Mouse (Mus musculus): ENCODE measurements around the gene Plekhh3. TPM values are rescaled to one million over a fixed set of nuclear protein-coding genes. Genes with fewer than 3 reads are reported as not detected.
A peak's percentile ranks its signal among the peaks of the same experiment; 100 is the strongest.

The Plekhh3 gene
- polyA plus RNA-seq, 1 experiment from 2014 or later = 5.8 TPM

DNA sequence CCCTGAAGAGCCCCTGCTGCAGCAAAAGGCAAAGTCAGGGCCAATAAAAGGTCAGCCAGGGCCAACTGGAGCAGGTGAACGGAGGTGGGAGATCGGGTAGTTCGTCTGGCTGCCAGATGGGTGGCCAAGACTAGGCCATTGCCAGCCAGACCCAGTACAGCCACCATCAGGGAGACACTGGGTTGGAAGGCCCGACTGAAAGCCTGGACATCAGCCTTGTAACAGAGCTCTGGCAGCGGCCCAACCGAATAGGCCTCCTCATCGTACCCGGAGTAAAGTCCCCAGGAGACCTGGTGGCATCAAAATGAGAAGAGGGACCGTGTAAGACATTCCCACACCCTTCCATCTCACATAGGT, 3.2 kb upstream of the Plekhh3 start:
- Histone ChIP-seq H3K4me2 (replicated peaks) (peak overlapping the region; percentile 77), H3K36me3 (no peaks in the 10 kb centered on the region), H3K4me3 (peak overlapping the region; percentile 39), H3K27me3 (peaks cover 45% of the 10 kb centered on the region), H3K9ac (replicated peaks) (peak overlapping the region; percentile 42), H3K9me3 (no peaks in the 10 kb centered on the region), H3K27ac (replicated peaks) (no peak overlapping the region), H3K4me1 (peaks cover 74% of the 10 kb centered on the region)
- 35% methylated on average over 9 of the region's 9 CpGs for WGBS
- ATAC-seq (replicated peaks) = no peak

DNA sequence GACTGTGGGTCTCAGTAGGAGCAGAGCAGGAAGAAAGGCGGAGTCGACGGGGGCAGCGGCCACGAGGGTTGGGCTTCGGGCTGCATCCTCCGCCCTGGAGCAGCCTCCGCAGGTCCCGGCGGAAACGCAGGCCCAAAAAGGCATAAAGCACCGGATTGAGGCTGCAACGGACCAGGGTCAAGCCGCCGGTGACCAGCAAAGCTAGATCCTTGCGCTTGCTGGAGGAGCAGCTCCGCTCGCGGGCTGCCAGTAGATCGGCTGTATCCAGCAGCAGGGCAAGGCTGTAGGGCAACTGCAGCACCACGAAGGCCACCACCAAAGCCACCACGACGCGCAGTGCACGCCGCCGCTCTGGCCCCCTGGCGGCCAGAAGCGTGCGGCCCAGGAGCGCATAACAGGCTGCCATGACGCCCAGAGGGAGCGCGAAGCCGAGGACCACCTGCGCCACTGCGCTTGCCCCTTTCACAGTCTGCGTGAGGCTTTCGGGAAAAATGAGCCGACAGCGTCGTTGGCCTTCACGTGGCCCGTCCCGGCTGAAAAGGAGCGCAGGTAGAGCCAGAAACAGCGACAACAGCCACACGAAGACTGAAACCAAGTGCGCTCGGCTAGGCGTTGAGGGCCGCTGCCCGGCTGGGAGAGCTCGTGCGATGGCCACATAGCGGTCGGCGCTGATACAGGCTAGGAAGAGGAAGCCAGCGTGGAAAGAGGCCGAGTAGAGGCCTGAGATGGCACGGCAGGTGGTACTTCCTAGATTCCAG, 2.7 kb upstream of the Plekhh3 start:
- H3K9ac ChIP-seq (replicated peaks) = peak overlapping the region; percentile 42
- H3K4me2 ChIP-seq (replicated peaks) = peak overlapping the region; percentile 77
- no peaks in the 10 kb centered on the region for H3K36me3 ChIP-seq
- ATAC-seq (replicated peaks) = peak; percentile 51
- H3K4me1 ChIP-seq = peaks cover 79% of the 10 kb centered on the region
- WGBS = under 1% methylated on average over 61 of the region's 61 CpGs
- H3K27ac ChIP-seq (replicated peaks) = peak overlapping the region; percentile 42; the same call in 1 of the 2 replicates
- H3K27me3 ChIP-seq = peaks cover 50% of the 10 kb centered on the region
- peak overlapping the region; percentile 39 for H3K4me3 ChIP-seq
- no peaks in the 10 kb centered on the region for H3K9me3 ChIP-seq

DNA sequence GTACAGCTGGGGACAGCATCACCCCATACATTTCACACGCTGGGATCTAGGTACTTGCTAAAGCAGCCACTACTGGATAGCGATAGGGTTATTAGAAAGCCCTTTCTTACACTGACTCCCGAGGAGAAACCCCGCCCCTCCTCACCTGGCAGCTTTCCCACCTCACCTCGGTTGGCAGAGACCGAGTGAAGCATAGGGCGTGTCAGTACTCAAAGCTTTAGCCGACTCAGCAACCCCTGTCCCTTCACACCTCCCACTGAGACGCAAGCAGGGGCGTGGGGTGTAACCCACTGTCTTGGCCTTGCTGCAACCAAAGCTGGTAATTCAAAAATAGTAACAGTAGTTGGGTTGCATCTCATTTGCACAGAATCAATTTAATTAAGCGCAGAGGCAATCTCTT, 2.0 kb upstream of the Plekhh3 start:
- no peak overlapping the region for H3K27ac ChIP-seq (replicated peaks)
- ATAC-seq (replicated peaks) = no peak
- H3K36me3 ChIP-seq = no peaks in the 10 kb centered on the region
- peak overlapping the region; percentile 77 for H3K4me2 ChIP-seq (replicated peaks)
- H3K9ac ChIP-seq (replicated peaks) = no peak overlapping the region
- peaks cover 79% of the 10 kb centered on the region for H3K4me1 ChIP-seq
- peak overlapping the region; percentile 39; the same call in 1 of the 2 replicates for H3K4me3 ChIP-seq
- WGBS = 6% methylated on average over 11 of the region's 11 CpGs
- H3K27me3 ChIP-seq = peaks cover 50% of the 10 kb centered on the region
- no peaks in the 10 kb centered on the region for H3K9me3 ChIP-seq

DNA sequence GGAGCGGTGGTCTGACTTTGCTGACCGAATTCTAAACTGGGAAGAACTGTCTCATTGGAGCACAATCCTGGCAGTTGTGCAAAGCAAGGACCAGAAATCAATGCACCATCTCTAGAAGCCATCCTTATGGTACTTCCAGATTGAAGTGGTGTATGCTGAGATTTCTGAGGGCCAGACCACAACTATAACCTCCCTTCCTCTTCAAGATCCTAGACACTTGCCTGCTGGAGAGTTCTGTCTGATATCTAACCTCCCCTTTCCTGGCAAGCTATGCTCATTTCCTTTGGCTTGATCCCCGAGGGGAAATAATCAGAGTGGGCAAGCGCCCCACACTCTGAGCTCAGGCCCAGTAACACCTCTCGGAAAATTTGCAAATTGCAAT, 1.3 kb upstream of the Plekhh3 start:
- Histone ChIP-seq H3K9ac (replicated peaks) (peak overlapping the region; percentile 46), H3K4me3 (peak overlapping the region; percentile 50), H3K27ac (replicated peaks) (peak overlapping the region; percentile 74), H3K36me3 (no peaks in the 10 kb centered on the region), H3K4me1 (peaks cover 76% of the 10 kb centered on the region), H3K9me3 (no peaks in the 10 kb centered on the region), H3K4me2 (replicated peaks) (peak overlapping the region; percentile 80), H3K27me3 (peaks cover 50% of the 10 kb centered on the region)
- no peak for ATAC-seq (replicated peaks)
- 4% methylated on average over 4 of the region's 5 CpGs for WGBS

DNA sequence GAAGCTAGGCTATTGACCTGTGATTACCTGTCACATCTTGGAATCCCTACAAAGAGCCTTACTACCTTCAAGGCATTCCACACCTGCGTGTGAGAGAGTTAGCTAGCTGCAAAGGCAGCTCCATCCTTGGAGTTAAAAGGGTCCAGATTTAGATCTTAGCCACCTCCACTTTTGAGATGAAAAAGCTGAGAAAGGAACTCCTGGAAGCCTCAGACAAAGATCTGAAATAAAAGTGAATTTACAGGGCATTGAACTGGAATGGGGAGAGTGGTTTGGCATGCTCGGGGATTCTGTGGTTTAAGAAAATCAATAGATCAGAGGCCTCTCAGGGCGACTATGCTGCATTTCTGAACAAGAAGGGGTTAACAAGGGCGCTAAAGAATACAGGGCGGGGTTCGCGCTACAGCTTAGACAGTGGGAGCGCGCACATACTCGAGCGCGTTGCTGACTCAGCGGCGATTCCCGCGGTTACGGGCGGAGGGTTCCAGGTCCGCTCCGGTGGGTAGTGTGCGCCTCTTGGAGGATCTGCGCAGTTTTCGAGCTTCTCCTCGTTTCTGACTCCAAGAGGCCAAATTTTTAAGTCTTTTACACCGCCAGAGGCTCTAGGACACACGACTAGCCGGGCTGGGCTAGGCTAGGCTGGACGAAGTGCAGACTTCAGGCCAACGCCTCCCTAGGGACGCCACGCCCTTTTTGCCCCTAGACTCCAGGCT, 726 bp upstream of the Plekhh3 start:
- Histone ChIP-seq H3K9me3 (no peaks in the 10 kb centered on the region), H3K27ac (replicated peaks) (peak overlapping the region; percentile 74), H3K4me1 (peaks cover 71% of the 10 kb centered on the region), H3K27me3 (peaks cover 50% of the 10 kb centered on the region), H3K36me3 (no peaks in the 10 kb centered on the region), H3K9ac (replicated peaks) (peak overlapping the region; percentile 46), H3K4me3 (peak overlapping the region; percentile 50), H3K4me2 (replicated peaks) (peak overlapping the region; percentile 80)
- WGBS = 0% methylated on average over 31 of the region's 31 CpGs
- peak; percentile 63 for ATAC-seq (replicated peaks)

DNA sequence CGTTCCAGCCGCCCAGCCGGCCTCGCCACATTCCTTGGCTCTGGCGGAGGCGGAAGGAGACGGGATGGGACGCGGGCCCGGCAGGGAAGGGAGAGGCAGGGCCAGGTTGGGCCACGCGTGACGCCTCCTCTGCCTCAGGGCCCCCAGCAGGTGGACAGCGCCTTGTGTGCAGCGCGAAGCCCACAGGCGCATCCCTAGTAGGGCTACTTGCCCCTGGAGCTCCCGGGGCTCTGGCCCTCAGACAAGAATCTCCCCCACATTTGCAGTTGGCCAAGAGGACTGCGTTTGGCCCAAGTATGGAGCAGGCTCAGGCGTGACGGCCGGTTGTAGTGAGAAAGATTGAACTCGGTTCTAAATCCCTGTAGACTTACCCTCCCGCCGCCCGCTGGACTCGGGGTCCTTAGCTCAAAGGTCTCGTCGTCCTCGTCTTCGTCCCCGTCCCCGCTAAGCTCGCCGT, 769 bp downstream of the Plekhh3 start, which contains the start of gene Cntnap1:
Gene Cntnap1, plus strand, starts transcription at position 170 of the 457 bp plus-strand sequence.
- peak within 1 kb of the TSS; percentile 63 for H3K9ac ChIP-seq (replicated peaks)
- H3K9me3 ChIP-seq = no peaks in the 10 kb centered on the region
- no peak for ATAC-seq (replicated peaks)
- H3K36me3 ChIP-seq = no peaks in the 10 kb centered on the region
- peaks cover 53% of the 10 kb centered on the region for H3K27me3 ChIP-seq
- peak within 1 kb of the TSS; percentile 73 for H3K27ac ChIP-seq (replicated peaks)
- 0% methylated on average over 35 of the region's 35 CpGs for WGBS
- H3K4me3 ChIP-seq = peak within 1 kb of the TSS; percentile 78
- H3K4me1 ChIP-seq = peaks cover 57% of the 10 kb centered on the region
- peak within 1 kb of the TSS; percentile 80 for H3K4me2 ChIP-seq (replicated peaks)

DNA sequence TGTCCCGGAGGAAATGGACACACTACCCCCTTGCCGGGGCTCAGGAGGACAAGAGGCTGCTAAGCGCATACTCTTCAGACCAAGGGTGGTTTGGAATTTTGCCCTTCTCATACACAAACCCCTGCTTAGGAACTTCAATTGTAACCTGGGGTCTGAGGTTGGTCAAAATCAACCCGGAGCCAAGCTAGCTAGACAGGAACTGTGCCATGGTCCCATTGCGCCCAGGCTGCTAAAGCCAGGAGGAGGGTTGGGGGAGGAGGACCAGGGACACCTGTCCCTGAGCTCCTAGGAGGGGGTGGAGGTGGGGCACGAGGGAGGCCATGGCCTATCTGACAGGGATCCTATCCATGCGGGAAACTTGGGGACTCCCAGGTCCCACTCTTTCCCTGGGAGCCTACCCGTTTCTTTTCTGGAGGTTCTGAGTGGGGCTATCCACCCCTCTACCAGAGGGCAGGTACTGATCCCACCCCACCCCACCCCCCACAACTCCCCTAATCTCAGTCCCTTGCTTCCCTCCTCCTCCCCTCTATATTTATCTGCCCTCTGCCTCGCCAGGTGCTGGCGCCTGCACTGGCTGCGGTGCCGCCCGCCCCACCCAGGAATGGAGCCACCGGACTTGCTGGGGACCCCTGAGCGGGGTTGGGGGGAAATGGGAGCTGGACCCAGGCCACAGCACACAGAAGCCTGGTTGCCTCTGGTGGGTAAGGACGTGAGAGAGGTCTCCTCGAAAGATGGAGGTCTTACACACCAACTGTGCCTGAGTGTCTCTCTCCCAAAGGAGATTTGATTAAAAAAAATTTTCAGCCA, 1.6 kb downstream of the Plekhh3 start:
- ATAC-seq (replicated peaks) = no peak
- Histone ChIP-seq H3K4me3 (peak overlapping the region; percentile 78), H3K9ac (replicated peaks) (peak overlapping the region; percentile 63; the same call in 1 of the 2 replicates), H3K27ac (replicated peaks) (no peak overlapping the region), H3K4me1 (peaks cover 54% of the 10 kb centered on the region), H3K36me3 (no peaks in the 10 kb centered on the region), H3K27me3 (peaks cover 58% of the 10 kb centered on the region), H3K4me2 (replicated peaks) (peak overlapping the region; percentile 80), H3K9me3 (no peaks in the 10 kb centered on the region)
- WGBS = 9% methylated on average over 17 of the region's 17 CpGs

DNA sequence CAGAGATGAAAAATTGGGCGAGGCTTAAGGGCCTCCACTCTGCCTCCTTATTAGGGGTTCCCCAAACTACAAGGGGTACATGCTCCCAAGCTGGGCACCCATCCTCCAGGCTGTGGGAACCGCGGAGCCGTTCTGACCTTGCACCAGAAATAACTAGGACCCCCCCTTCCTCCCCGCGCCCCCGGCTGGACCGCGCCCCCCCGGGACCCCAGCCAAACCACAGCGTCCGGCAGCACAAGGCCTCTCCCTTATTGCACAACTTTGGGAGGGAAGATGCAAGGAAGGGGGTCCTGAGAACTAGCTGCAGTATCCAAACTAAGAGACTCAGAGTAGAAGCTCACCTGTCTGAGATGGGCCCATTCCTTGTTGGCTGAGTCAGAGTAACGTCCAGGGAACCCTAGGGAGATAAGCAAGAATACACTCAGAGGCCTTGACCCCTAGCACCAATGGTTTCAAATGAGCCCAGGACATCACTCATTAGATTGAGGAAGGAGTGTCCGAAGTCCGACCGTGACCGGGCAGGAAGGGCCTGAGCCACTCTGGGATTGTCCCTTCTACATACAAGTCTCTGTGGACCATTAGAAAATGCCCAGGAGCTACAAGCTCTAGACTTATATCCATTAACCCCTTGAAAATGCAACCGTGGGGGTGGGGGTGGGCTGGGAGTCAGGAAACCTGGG, 2.7 kb downstream of the Plekhh3 start:
- Histone ChIP-seq H3K27me3 (peaks cover 63% of the 10 kb centered on the region), H3K9me3 (no peaks in the 10 kb centered on the region), H3K9ac (replicated peaks) (no peak overlapping the region), H3K36me3 (0 out of 2 replicates have a peak, but pooled peaks cover 3% of the 10 kb centered on the region), H3K27ac (replicated peaks) (no peak overlapping the region), H3K4me3 (no peak overlapping the region), H3K4me2 (replicated peaks) (no peak overlapping the region), H3K4me1 (peaks cover 51% of the 10 kb centered on the region)
- no peak for ATAC-seq (replicated peaks)
- 63% methylated on average over 18 of the region's 18 CpGs for WGBS

DNA sequence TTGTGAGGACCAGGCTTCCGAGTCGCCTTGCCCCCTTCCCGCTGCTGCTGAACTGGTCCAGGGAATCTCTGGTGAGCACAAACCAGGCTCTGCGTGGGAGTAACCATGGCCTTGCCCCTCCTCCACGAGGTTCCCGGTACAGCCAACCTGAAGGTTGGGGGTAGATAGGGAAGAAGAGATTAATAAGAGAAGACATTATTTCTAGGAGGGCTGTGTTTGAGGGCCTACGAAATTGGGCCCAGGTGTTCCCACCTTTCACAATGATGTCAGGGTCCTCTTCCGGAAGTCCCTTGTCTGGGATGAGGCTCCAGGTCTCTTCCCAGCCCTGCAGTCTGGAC, 3.2 kb downstream of the Plekhh3 start:
- H3K27me3 ChIP-seq = peaks cover 68% of the 10 kb centered on the region
- no peak overlapping the region for H3K9ac ChIP-seq (replicated peaks)
- peaks cover 46% of the 10 kb centered on the region for H3K4me1 ChIP-seq
- no peak overlapping the region for H3K4me2 ChIP-seq (replicated peaks)
- 0 out of 2 replicates have a peak, but pooled peaks cover 5% of the 10 kb centered on the region for H3K36me3 ChIP-seq
- WGBS = 47% methylated on average over 8 of the region's 8 CpGs
- H3K9me3 ChIP-seq = no peaks in the 10 kb centered on the region
- no peak overlapping the region for H3K27ac ChIP-seq (replicated peaks)
- H3K4me3 ChIP-seq = no peak overlapping the region
- ATAC-seq (replicated peaks) = no peak

DNA sequence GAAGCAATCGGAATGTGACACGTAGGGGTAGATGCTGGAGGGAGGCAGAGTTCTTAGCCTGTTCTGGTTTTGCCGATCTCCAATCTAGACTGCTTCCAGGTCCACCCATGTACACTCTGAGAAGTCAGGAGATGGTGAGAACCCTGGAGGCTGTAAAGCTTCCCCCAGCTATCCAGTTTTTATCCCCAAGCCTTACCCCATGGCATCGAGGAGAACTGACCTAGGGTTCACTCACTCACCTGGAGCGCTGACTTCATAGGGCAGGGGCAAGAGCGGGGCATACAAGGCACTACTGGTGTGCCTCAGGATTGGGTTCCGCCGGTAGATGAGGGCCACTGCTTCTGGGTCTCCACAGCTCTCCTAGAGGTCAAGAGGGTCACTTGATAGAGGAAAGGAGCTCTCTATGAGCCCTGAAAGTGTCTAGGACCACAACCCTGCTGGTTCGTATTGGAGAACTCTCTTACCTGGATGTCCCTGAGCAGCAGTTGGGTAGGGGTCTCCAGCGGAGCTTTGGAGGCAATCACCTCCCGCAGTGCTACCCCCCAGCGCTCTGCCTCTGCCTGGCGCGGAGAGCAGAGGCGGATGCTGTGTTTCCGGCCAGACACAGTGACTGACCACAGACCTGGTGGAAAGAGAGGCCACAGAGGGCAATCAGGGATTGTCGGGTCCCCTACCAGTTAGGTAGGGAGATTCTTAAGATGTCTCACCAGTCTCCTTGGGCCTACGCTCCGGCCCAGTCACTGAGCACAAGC, 3.8 kb downstream of the Plekhh3 start:
- Histone ChIP-seq H3K27ac (replicated peaks) (no peak overlapping the region), H3K9me3 (no peaks in the 10 kb centered on the region), H3K9ac (replicated peaks) (no peak overlapping the region), H3K4me3 (no peak overlapping the region), H3K27me3 (peaks cover 73% of the 10 kb centered on the region), H3K36me3 (0 out of 2 replicates have a peak, but pooled peaks cover 5% of the 10 kb centered on the region), H3K4me1 (peaks cover 43% of the 10 kb centered on the region), H3K4me2 (replicated peaks) (no peak overlapping the region)
- ATAC-seq (replicated peaks) = no peak
- WGBS = 47% methylated on average over 19 of the region's 19 CpGs

DNA sequence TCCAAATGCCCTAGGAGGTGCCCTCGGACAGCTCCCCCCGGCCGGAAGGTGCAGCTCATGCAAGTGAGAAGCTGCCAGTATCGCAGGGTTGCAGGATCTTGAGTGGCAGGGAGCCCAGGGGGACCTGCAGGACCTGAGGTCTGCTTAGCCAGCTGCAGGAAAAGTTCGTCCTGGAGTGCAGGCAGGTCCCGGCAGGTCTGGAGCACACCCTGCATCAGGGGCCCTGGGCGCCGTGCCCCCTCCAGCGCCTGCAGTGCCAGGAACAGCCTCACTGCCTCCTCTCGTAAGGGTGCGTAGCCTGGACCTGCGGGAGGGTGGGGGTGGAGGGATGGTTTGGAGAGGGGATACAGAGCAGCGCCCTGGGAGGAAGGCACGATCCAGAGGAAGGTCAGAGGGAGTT, 4.8 kb downstream of the Plekhh3 start:
- Histone ChIP-seq H3K27me3 (peaks cover 76% of the 10 kb centered on the region), H3K4me1 (peaks cover 34% of the 10 kb centered on the region), H3K36me3 (0 out of 2 replicates have a peak, but pooled peaks cover 5% of the 10 kb centered on the region), H3K27ac (replicated peaks) (no peak overlapping the region), H3K4me3 (no peak overlapping the region), H3K9ac (replicated peaks) (no peak overlapping the region), H3K9me3 (no peaks in the 10 kb centered on the region), H3K4me2 (replicated peaks) (no peak overlapping the region)
- ATAC-seq (replicated peaks) = no peak
- 49% methylated on average over 14 of the region's 14 CpGs for WGBS
